Mouse (Mus musculus): ENCODE measurements around the gene Cdc42bpa.

The Cdc42bpa gene

GRCm38 (mm10) chr1:180161566-180162355, 201.5 kb downstream of the Cdc42bpa start:
- in situ Hi-C loops (cut with MboI, MseI), result loop anchor here (25.0 kb wide), 1 partner anchor 1901 kb away; no protein-coding TSS in a partner anchor

- in situ Hi-C loops (cut with MboI, MseI), result loop anchor here (25.0 kb wide), 1 partner anchor 1899 kb away; no protein-coding TSS in a partner anchor
Observed at GRCm38 (mm10) chr1:180162986-180163385, 202.7 kb downstream of the Cdc42bpa start.

- in situ Hi-C loops (cut with MboI, MseI), result loop anchor here (25.0 kb wide), 1 partner anchor 1896 kb away; no protein-coding TSS in a partner anchor
Observed at GRCm38 (mm10) chr1:180166533-180166932, 206.3 kb downstream of the Cdc42bpa start.

GRCm38 (mm10) chr1:180168294-180168693, 208.0 kb downstream of the Cdc42bpa start:
- in situ Hi-C loops (cut with MboI, MseI), result loop anchor here (25.0 kb wide), 1 partner anchor 1894 kb away; no protein-coding TSS in a partner anchor

GRCm38 (mm10) chr1:180169161-180169560, 208.9 kb downstream of the Cdc42bpa start:
- in situ Hi-C loops (cut with MboI, MseI), result loop anchor here (25.0 kb wide), 1 partner anchor 1893 kb away; no protein-coding TSS in a partner anchor

GRCm38 (mm10) chr1:180170071-180170470, 209.8 kb downstream of the Cdc42bpa start:
- in situ Hi-C loops (cut with MboI, MseI), result loop anchor here (25.0 kb wide), 1 partner anchor 1892 kb away; no protein-coding TSS in a partner anchor

- in situ Hi-C loops (cut with MboI, MseI), result loop anchor here (25.0 kb wide), 1 partner anchor 1890 kb away; no protein-coding TSS in a partner anchor
Observed at GRCm38 (mm10) chr1:180171883-180172282, 211.6 kb downstream of the Cdc42bpa start.

GRCm38 (mm10) chr1:180172600-180172999, 212.3 kb downstream of the Cdc42bpa start:
- in situ Hi-C loops (cut with MboI, MseI), result loop anchor here (25.0 kb wide), 1 partner anchor 1890 kb away; no protein-coding TSS in a partner anchor

GRCm38 (mm10) chr1:180173017-180173416, 212.7 kb downstream of the Cdc42bpa start:
- in situ Hi-C loops (cut with MboI, MseI), result loop anchor here (25.0 kb wide), 1 partner anchor 1889 kb away; no protein-coding TSS in a partner anchor

- in situ Hi-C loops (cut with MboI, MseI), result loop anchor here (5.0 to 25.0 kb wide), 2 partner anchors 38 to 1888 kb away; no protein-coding TSS in a partner anchor
Observed at GRCm38 (mm10) chr1:180174718-180175117, 214.4 kb downstream of the Cdc42bpa start.

- in situ Hi-C loops (cut with MboI, MseI), result loop anchor here (5.0 kb wide), 1 partner anchor 37 kb away; no protein-coding TSS in a partner anchor
Observed at GRCm38 (mm10) chr1:180175167-180175566, 214.9 kb downstream of the Cdc42bpa start.

GRCm38 (mm10) chr1:180175635-180176034, 215.4 kb downstream of the Cdc42bpa start:
- in situ Hi-C loops (cut with MboI, MseI), result loop anchor here (5.0 kb wide), 1 partner anchor 37 kb away; no protein-coding TSS in a partner anchor

- in situ Hi-C loops (cut with MboI, MseI), result loop anchor here (5.0 kb wide), 1 partner anchor 36 kb away; no protein-coding TSS in a partner anchor
Observed at GRCm38 (mm10) chr1:180176784-180177183, 216.5 kb downstream of the Cdc42bpa start.

- in situ Hi-C loops (cut with MboI, MseI), result loop anchor here (5.0 kb wide), 1 partner anchor 34 kb away; no protein-coding TSS in a partner anchor
Observed at GRCm38 (mm10) chr1:180178340-180178739, 218.1 kb downstream of the Cdc42bpa start.

- in situ Hi-C loops (cut with MboI, MseI), result loop anchor here (5.0 kb wide), 1 partner anchor 33 kb away; no protein-coding TSS in a partner anchor
Observed at GRCm38 (mm10) chr1:180179100-180179499, 218.8 kb downstream of the Cdc42bpa start.

GRCm38 (mm10) chr1:180179840-180180239, 219.6 kb downstream of the Cdc42bpa start:
- in situ Hi-C loops (cut with MboI, MseI), result loop anchor here (5.0 kb wide), 1 partner anchor 32 kb away; no protein-coding TSS in a partner anchor

- in situ Hi-C loops (cut with MboI, MseI), result no loop called here
Observed at GRCm38 (mm10) chr1:180181304-180181965, 221.2 kb downstream of the Cdc42bpa start.

GRCm38 (mm10) chr1:180181966-180182319, 221.7 kb downstream of the Cdc42bpa start:
- in situ Hi-C loops (cut with MboI, MseI), result no loop called here

GRCm38 (mm10) chr1:180182731-180183130, 222.5 kb downstream of the Cdc42bpa start:
- in situ Hi-C loops (cut with MboI, MseI), result no loop called here

GRCm38 (mm10) chr1:180183525-180184159, 223.4 kb downstream of the Cdc42bpa start:
- in situ Hi-C loops (cut with MboI, MseI), result no loop called here

- in situ Hi-C loops (cut with MboI, MseI), result no loop called here
Observed at GRCm38 (mm10) chr1:180184768-180185167, 224.5 kb downstream of the Cdc42bpa start.
